Mouse (Mus musculus): ENCODE measurements around the gene Klhl5.

DNA sequence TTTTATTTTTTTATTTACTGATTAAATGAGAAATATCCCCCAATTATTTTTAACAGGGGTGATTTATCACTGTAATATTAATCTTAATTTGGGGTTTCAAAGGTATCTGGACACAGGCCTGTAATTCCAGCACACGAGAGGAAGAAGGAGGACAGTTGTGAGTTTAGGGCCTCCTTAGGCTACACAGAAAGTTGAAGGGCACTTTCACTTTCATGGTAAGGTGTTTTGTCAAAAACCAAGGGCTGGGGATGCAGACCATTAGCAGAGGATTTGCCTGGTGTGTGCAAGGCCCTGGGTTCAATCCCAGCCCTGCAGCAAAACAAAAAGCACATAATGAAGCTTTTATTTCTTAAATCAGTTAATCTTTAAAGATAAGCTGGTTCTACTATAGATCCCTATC, 12.2 kb downstream of the Klhl5 start:
- TF ChIP-seq CTCF (IDR thresholded peaks at IDR 0.05) (no peak), POLR2A (IDR thresholded peaks at IDR 0.05; ENCODE audit: insufficient read depth, low read depth, low read length) (no peak)
